Mouse (Mus musculus): ENCODE data around the gene Foxj1.

DNA sequence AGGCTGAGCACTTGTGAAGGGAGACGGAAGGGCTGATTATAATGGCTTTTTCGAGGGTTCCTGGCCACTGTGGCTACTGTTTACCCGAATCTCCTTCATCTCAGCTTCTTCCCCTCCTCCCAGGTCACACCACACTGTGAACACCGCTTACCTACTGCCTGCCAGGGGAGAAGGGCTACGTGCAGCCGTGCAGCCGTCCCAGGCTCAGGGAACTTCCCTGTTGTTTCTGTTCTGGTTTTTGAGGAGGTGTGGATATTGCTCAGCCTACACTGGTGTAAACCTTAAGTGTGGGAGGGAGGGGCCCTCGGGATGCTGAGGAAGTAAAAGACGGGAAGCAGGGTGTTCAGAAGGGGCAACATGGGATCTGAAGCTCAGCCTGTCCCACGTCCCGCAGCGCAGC is 1.8 kb upstream of the Foxj1 start:
- TF ChIP-seq TAL1 (IDR thresholded peaks at IDR 0.05; ENCODE audit: low read length): no peak
- no peak for TF ChIP-seq GATA1 (IDR thresholded peaks at IDR 0.05; ENCODE audit: low read length)

Data from erythroblast, embryonic 14.5 days (primary cell).